Mouse (Mus musculus) MEL-GATA-1-ER (cell line): Measurements from ENCODE around the gene Rcbtb2.
A peak's percentile ranks its signal among the peaks of the same experiment; 100 is the strongest.

Experiments used
- DNase-seq: peaks from one replicate; pipeline ENCODE4 v3.0.0-alpha.2; 2012; ENCODE audit warnings: low read depth; ENCODE audit errors: extremely low read depth

Gene Rcbtb2

GRCm38 (mm10) chr14:73116301-73116700 lies 6.5 kb upstream of the Rcbtb2 start:
- DNase-seq, result no peak

- DNase-seq, result no peak
Measured at GRCm38 (mm10) chr14:73116938-73117337, 5.9 kb upstream of the Rcbtb2 start.

- no peak for DNase-seq
Measured at GRCm38 (mm10) chr14:73117411-73118392, 5.1 kb upstream of the Rcbtb2 start.

- DNase-seq, result no peak
Measured at GRCm38 (mm10) chr14:73118482-73119347, 4.1 kb upstream of the Rcbtb2 start.

- DNase-seq, result no peak
Measured at GRCm38 (mm10) chr14:73119459-73119858, 3.4 kb upstream of the Rcbtb2 start.

- DNase-seq, result no peak
Measured at GRCm38 (mm10) chr14:73119966-73120365, 2.9 kb upstream of the Rcbtb2 start.

- peak; percentile 65 for DNase-seq
Measured at GRCm38 (mm10) chr14:73122211-73122922, 470 bp upstream of the Rcbtb2 start.

GRCm38 (mm10) chr14:73123381-73123780 lies 544 bp downstream of the Rcbtb2 start:
- no peak for DNase-seq

GRCm38 (mm10) chr14:73123786-73124185 lies 949 bp downstream of the Rcbtb2 start:
- peak; percentile 92 for DNase-seq

- no peak for DNase-seq
Measured at GRCm38 (mm10) chr14:73130519-73130918, 7.7 kb downstream of the Rcbtb2 start.

- DNase-seq, result no peak
Measured at GRCm38 (mm10) chr14:73131856-73132410, 9.1 kb downstream of the Rcbtb2 start.

GRCm38 (mm10) chr14:73132731-73133130 lies 9.9 kb downstream of the Rcbtb2 start:
- no peak for DNase-seq

GRCm38 (mm10) chr14:73137234-73137633 lies 14.4 kb downstream of the Rcbtb2 start:
- no peak for DNase-seq

- no peak for DNase-seq
Measured at GRCm38 (mm10) chr14:73138483-73138882, 15.6 kb downstream of the Rcbtb2 start.

- no peak for DNase-seq
Measured at GRCm38 (mm10) chr14:73139866-73140265, 17.0 kb downstream of the Rcbtb2 start.

- DNase-seq, result no peak
Measured at GRCm38 (mm10) chr14:73141800-73142199, 19.0 kb downstream of the Rcbtb2 start.

- no peak for DNase-seq
Measured at GRCm38 (mm10) chr14:73142421-73142895, 19.6 kb downstream of the Rcbtb2 start.

- no peak for DNase-seq
Measured at GRCm38 (mm10) chr14:73142896-73143709, 20.3 kb downstream of the Rcbtb2 start.

GRCm38 (mm10) chr14:73143710-73144420 lies 21.0 kb downstream of the Rcbtb2 start:
- DNase-seq, result no peak
